Mouse (Mus musculus): ENCODE measurements around the gene Nudt4.

DNA sequence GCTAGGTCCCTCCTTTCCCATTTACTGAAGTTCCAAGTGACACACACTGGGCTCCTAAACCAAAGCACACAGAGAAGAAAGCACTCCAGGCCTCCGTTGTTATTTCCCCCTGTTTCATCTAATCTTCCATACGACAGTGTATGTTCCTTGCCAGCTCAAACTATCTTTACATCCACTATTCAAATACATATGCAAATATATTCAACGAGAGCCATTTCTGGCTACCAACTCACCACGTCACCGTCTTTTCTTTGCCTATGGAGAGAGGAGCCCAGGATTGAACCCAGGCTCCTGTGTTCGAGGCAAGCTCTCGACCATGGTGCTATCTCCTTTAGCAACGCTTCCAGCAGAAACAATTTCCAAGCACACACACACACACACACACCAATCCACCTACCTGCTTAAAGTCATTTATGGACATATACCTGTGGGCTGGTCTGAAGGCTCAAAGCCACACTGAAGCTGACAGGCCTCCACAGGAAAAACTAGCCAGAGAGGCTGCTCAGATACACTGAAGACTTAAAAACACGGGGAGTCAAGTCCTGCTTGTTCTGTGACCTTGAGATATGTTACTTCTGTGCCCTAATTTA is 3.5 kb downstream of the Nudt4 start:
- no peak for TF ChIP-seq POLR2A (IDR thresholded peaks at IDR 0.05; ENCODE audit: control insufficient read depth in 1 of 2, insufficient read depth in 1 of 2, low read depth in 1 of 2, low read length in 2 of 2, poor library complexity in 1 of 2)
- no peak for TF ChIP-seq CTCF (IDR thresholded peaks at IDR 0.05 in 2 of 3, conservative IDR thresholded peaks at IDR 0.05 in 1 of 3; ENCODE audit: control insufficient read depth in 1 of 3, insufficient read depth in 1 of 3, low read depth in 2 of 3, low read length in 3 of 3, poor library complexity in 1 of 3, severe bottlenecking in 1 of 3)
- no peak for TF ChIP-seq EP300 (IDR thresholded peaks at IDR 0.05; ENCODE audit: low read depth in 1 of 2, low read length in 2 of 2)
- TF ChIP-seq CHD2 (IDR thresholded peaks at IDR 0.05; ENCODE audit: low read length) = no peak
- no peak for TF ChIP-seq CHD1 (IDR thresholded peaks at IDR 0.05; ENCODE audit: low read depth, low read length)

Data from MEL (cell line).